Mouse (Mus musculus) cerebellum, adult 18-20 months (tissue): ENCODE measurements around the gene Eif2s2.
A peak's percentile ranks its signal among the peaks of the same experiment; 100 is the strongest.

Experiments
- DNase-seq, 2 experiments: peaks; one replicate each; pipeline ENCODE4 v3.0.0; 2021

The Eif2s2 gene

GRCm38 (mm10) chr2:154891585-154891984 is 1.1 kb downstream of the Eif2s2 start:
- DNase-seq = no peak

- DNase-seq = peak in 1 of 2 experiments; percentile 28
Observed at GRCm38 (mm10) chr2:154876621-154877020, 16.1 kb downstream of the Eif2s2 start.

- DNase-seq = no peak
Observed at GRCm38 (mm10) chr2:154869954-154870641, 22.6 kb downstream of the Eif2s2 start.

GRCm38 (mm10) chr2:154868106-154868505 is 24.6 kb downstream of the Eif2s2 start:
- DNase-seq = peak; percentile 82 to 84

- DNase-seq = peak; percentile 47 to 59
Observed at GRCm38 (mm10) chr2:154865696-154866095, 27.0 kb downstream of the Eif2s2 start.

GRCm38 (mm10) chr2:154863672-154864071 is 29.1 kb downstream of the Eif2s2 start:
- DNase-seq = no peak

GRCm38 (mm10) chr2:154855383-154855782 is 37.4 kb downstream of the Eif2s2 start:
- DNase-seq = peak; percentile 76 to 79

GRCm38 (mm10) chr2:154848086-154848485 is 44.6 kb downstream of the Eif2s2 start:
- DNase-seq = peak in 1 of 2 experiments; percentile 35

GRCm38 (mm10) chr2:154836537-154836936 is 56.2 kb downstream of the Eif2s2 start:
- DNase-seq = no peak

GRCm38 (mm10) chr2:154834149-154834865 is 58.4 kb downstream of the Eif2s2 start:
- DNase-seq = peak; percentile 65 to 74

- no peak for DNase-seq
Observed at GRCm38 (mm10) chr2:154832471-154832870, 60.3 kb downstream of the Eif2s2 start.

GRCm38 (mm10) chr2:154827521-154827920 is 65.2 kb downstream of the Eif2s2 start:
- no peak for DNase-seq

GRCm38 (mm10) chr2:154826054-154826538 is 66.6 kb downstream of the Eif2s2 start:
- no peak for DNase-seq
